Mouse (Mus musculus): Measurements from ENCODE around the gene Ttll6. TPM values are rescaled to one million over a fixed set of nuclear protein-coding genes. Genes with fewer than 3 reads are reported as not detected.

The Ttll6 gene
- polyA plus RNA-seq, 1 experiment = not detected

- DNase-seq (ENCODE audit: low read depth in 1 of 2, low spot score in 2 of 2) = no peak
- no peaks in the 10 kb centered on the region for H3K4me1 ChIP-seq (ENCODE audit: control insufficient read depth, insufficient read depth, insufficient read length)
- TF ChIP-seq CTCF (IDR thresholded peaks at IDR 0.05; ENCODE audit: extremely low read depth, insufficient read depth, insufficient read length, insufficient replicate concordance) = no peak
- TF ChIP-seq POLR2A (IDR thresholded peaks at IDR 0.05; ENCODE audit: low read depth, low read length) = no peak
- H3K4me3 ChIP-seq (ENCODE audit: extremely low read depth, insufficient read depth, insufficient read length) = no peak overlapping the region
- H3K27ac ChIP-seq (ENCODE audit: insufficient read depth, low read length) = no peak overlapping the region
- peaks cover 22% of the 10 kb centered on the region for H3K27me3 ChIP-seq (ENCODE audit: control insufficient read depth, insufficient read depth, low read length)
- H3K36me3 ChIP-seq (ENCODE audit: control insufficient read depth, insufficient read depth, low read length) = no peaks in the 10 kb centered on the region
- 6% methylated on average over 16 of the region's 16 CpGs for WGBS
These were observed 39.8 kb downstream of the Ttll6 start for GRCm38 (mm10) chr11:96173288-96173840.

- H3K4me1 ChIP-seq (ENCODE audit: control insufficient read depth, insufficient read depth, insufficient read length) = no peaks in the 10 kb centered on the region
- no peak overlapping the region for H3K4me3 ChIP-seq (ENCODE audit: extremely low read depth, insufficient read depth, insufficient read length)
- no peak for TF ChIP-seq POLR2A (IDR thresholded peaks at IDR 0.05; ENCODE audit: low read depth, low read length)
- no peak for TF ChIP-seq CTCF (IDR thresholded peaks at IDR 0.05; ENCODE audit: extremely low read depth, insufficient read depth, insufficient read length, insufficient replicate concordance)
- 7% methylated on average over 6 of the region's 6 CpGs for WGBS
- H3K27ac ChIP-seq (ENCODE audit: insufficient read depth, low read length) = no peak overlapping the region
- H3K36me3 ChIP-seq (ENCODE audit: control insufficient read depth, insufficient read depth, low read length) = no peaks in the 10 kb centered on the region
- DNase-seq (ENCODE audit: low read depth in 1 of 2, low spot score in 2 of 2) = no peak
- peaks cover 26% of the 10 kb centered on the region for H3K27me3 ChIP-seq (ENCODE audit: control insufficient read depth, insufficient read depth, low read length)
These were observed 41.3 kb downstream of the Ttll6 start for GRCm38 (mm10) chr11:96174881-96175280.

- Histone ChIP-seq H3K4me3 (ENCODE audit: extremely low read depth, insufficient read depth, insufficient read length) (no peak overlapping the region), H3K4me1 (ENCODE audit: control insufficient read depth, insufficient read depth, insufficient read length) (no peaks in the 10 kb centered on the region), H3K27ac (ENCODE audit: insufficient read depth, low read length) (no peak overlapping the region), H3K27me3 (ENCODE audit: control insufficient read depth, insufficient read depth, low read length) (peaks cover 24% of the 10 kb centered on the region), H3K36me3 (ENCODE audit: control insufficient read depth, insufficient read depth, low read length) (no peaks in the 10 kb centered on the region)
- TF ChIP-seq POLR2A (IDR thresholded peaks at IDR 0.05; ENCODE audit: low read depth, low read length) (no peak), CTCF (IDR thresholded peaks at IDR 0.05; ENCODE audit: extremely low read depth, insufficient read depth, insufficient read length, insufficient replicate concordance) (no peak)
- 11% methylated on average over 17 of the region's 17 CpGs for WGBS
- no peak for DNase-seq (ENCODE audit: low read depth in 1 of 2, low spot score in 2 of 2)
These were observed 41.9 kb downstream of the Ttll6 start for GRCm38 (mm10) chr11:96175511-96175910.

GRCm38 (mm10) chr11:96175951-96176530 is 42.5 kb downstream of the Ttll6 start:
- H3K27ac ChIP-seq (ENCODE audit: insufficient read depth, low read length) = no peak overlapping the region
- H3K36me3 ChIP-seq (ENCODE audit: control insufficient read depth, insufficient read depth, low read length) = no peaks in the 10 kb centered on the region
- 8% methylated on average over 9 of the region's 9 CpGs for WGBS
- DNase-seq (ENCODE audit: low read depth in 1 of 2, low spot score in 2 of 2) = no peak
- TF ChIP-seq CTCF (IDR thresholded peaks at IDR 0.05; ENCODE audit: extremely low read depth, insufficient read depth, insufficient read length, insufficient replicate concordance) (no peak), POLR2A (IDR thresholded peaks at IDR 0.05; ENCODE audit: low read depth, low read length) (no peak)
- no peaks in the 10 kb centered on the region for H3K4me1 ChIP-seq (ENCODE audit: control insufficient read depth, insufficient read depth, insufficient read length)
- no peak overlapping the region for H3K4me3 ChIP-seq (ENCODE audit: extremely low read depth, insufficient read depth, insufficient read length)
- peaks cover 22% of the 10 kb centered on the region for H3K27me3 ChIP-seq (ENCODE audit: control insufficient read depth, insufficient read depth, low read length)

- Histone ChIP-seq H3K27me3 (ENCODE audit: control insufficient read depth, insufficient read depth, low read length) (peaks cover 28% of the 10 kb centered on the region), H3K36me3 (ENCODE audit: control insufficient read depth, insufficient read depth, low read length) (no peaks in the 10 kb centered on the region), H3K4me1 (ENCODE audit: control insufficient read depth, insufficient read depth, insufficient read length) (no peaks in the 10 kb centered on the region), H3K4me3 (ENCODE audit: extremely low read depth, insufficient read depth, insufficient read length) (no peak overlapping the region), H3K27ac (ENCODE audit: insufficient read depth, low read length) (no peak overlapping the region)
- WGBS = 3% methylated on average over 10 of the region's 10 CpGs
- TF ChIP-seq CTCF (IDR thresholded peaks at IDR 0.05; ENCODE audit: extremely low read depth, insufficient read depth, insufficient read length, insufficient replicate concordance) (no peak), POLR2A (IDR thresholded peaks at IDR 0.05; ENCODE audit: low read depth, low read length) (no peak)
- DNase-seq (ENCODE audit: low read depth in 1 of 2, low spot score in 2 of 2) = no peak
These were observed 43.3 kb downstream of the Ttll6 start for GRCm38 (mm10) chr11:96176841-96177240.

GRCm38 (mm10) chr11:96177546-96178174 is 44.1 kb downstream of the Ttll6 start:
- H3K4me1 ChIP-seq (ENCODE audit: control insufficient read depth, insufficient read depth, insufficient read length) = no peaks in the 10 kb centered on the region
- TF ChIP-seq POLR2A (IDR thresholded peaks at IDR 0.05; ENCODE audit: low read depth, low read length) = no peak
- TF ChIP-seq CTCF (IDR thresholded peaks at IDR 0.05; ENCODE audit: extremely low read depth, insufficient read depth, insufficient read length, insufficient replicate concordance) = no peak
- H3K36me3 ChIP-seq (ENCODE audit: control insufficient read depth, insufficient read depth, low read length) = no peaks in the 10 kb centered on the region
- H3K4me3 ChIP-seq (ENCODE audit: extremely low read depth, insufficient read depth, insufficient read length) = no peak overlapping the region
- WGBS = 6% methylated on average over 27 of the region's 27 CpGs
- H3K27me3 ChIP-seq (ENCODE audit: control insufficient read depth, insufficient read depth, low read length) = peaks cover 32% of the 10 kb centered on the region
- no peak for DNase-seq (ENCODE audit: low read depth in 1 of 2, low spot score in 2 of 2)
- no peak overlapping the region for H3K27ac ChIP-seq (ENCODE audit: insufficient read depth, low read length)

- no peaks in the 10 kb centered on the region for H3K36me3 ChIP-seq (ENCODE audit: control insufficient read depth, insufficient read depth, low read length)
- no peak overlapping the region for H3K4me3 ChIP-seq (ENCODE audit: extremely low read depth, insufficient read depth, insufficient read length)
- TF ChIP-seq POLR2A (IDR thresholded peaks at IDR 0.05; ENCODE audit: low read depth, low read length) (no peak), CTCF (IDR thresholded peaks at IDR 0.05; ENCODE audit: extremely low read depth, insufficient read depth, insufficient read length, insufficient replicate concordance) (no peak)
- H3K4me1 ChIP-seq (ENCODE audit: control insufficient read depth, insufficient read depth, insufficient read length) = no peaks in the 10 kb centered on the region
- 17% methylated on average over 8 of the region's 8 CpGs for WGBS
- DNase-seq (ENCODE audit: low read depth in 1 of 2, low spot score in 2 of 2) = no peak
- peaks cover 28% of the 10 kb centered on the region for H3K27me3 ChIP-seq (ENCODE audit: control insufficient read depth, insufficient read depth, low read length)
- H3K27ac ChIP-seq (ENCODE audit: insufficient read depth, low read length) = no peak overlapping the region
These were observed 44.8 kb downstream of the Ttll6 start for GRCm38 (mm10) chr11:96178356-96178755.

Data from spleen, adult 2 months (tissue).